ENCODE assay signal across 26 mouse cellular contexts in the genomic region with DNA sequence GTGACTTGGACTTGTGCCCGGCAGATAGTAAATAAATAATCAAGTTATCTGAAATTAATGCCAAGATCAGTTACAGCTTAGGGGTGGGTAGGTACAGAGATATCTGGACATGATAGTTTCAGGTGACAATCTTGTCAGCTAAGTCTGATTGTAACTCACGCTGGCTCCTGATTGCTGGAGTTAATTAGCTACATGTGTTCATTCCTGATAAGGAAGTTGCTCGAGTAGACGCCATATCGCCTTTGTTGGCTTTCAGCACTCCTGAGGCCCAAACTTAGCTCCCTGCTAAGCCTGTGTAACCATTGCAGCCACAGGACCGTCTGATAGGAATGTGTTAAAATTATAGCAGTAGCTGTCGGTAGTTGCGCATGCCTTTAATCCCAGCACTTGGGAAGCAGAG. TPM values are rescaled to one million over a fixed set of nuclear protein-coding genes. Genes with fewer than 3 reads are reported as not detected.
DNase-seq lines count a peak whose midpoint lies in the region; ATAC-seq lines count a peak whose summit lies in the region.
"Had no signal": no experiment of that assay in that cellular context is flagged by ENCODE, and none has a peak within 500 bp of the region (broad histone marks: within the 10 kb centered on the region; RNA-seq: fewer than 3 reads in every experiment).

No protein-coding gene starts in this region.

- WGBS in heart, embryonic 16.5 days = 42% methylated on average over 8 of the region's 8 CpGs
- WGBS in liver, embryonic 12.5 days (ENCODE audit: insufficient replicate concordance) = 25% methylated on average over 8 of the region's 8 CpGs

- 0 out of 2 replicates have a peak, but pooled peaks have one; percentile 37 for ATAC-seq in heart, embryonic 16.5 days (replicated peaks; ENCODE audit: extremely low read depth, insufficient read depth, low FRiP score)
- ATAC-seq in common myeloid progenitor, adult 5-6 weeks (replicated peaks; ENCODE audit: low read depth, poor library complexity, severe bottlenecking) = peak; percentile 67
- peak; percentile 94 for ATAC-seq in liver, embryonic 12.5 days
- peak; percentile 95 for ATAC-seq in megakaryocyte-erythroid progenitor cell, adult 5-6 weeks (replicated peaks; ENCODE audit: low FRiP score, low TSS enrichment, poor library complexity, severe bottlenecking)
- ATAC-seq: forebrain, embryonic 16.5 days had no signal

- H3K9ac ChIP-seq in heart, embryonic 16.5 days (ENCODE audit: low read length) = no peak overlapping the region
- peak overlapping the region; percentile 22; the same call in 1 of the 2 replicates for H3K9ac ChIP-seq in liver, embryonic 12.5 days
- H3K9ac ChIP-seq: embryonic facial prominence, embryonic 12.5 days; hindbrain, embryonic 14.5 days; limb, embryonic 15.5 days; neural tube, embryonic 15.5 days had no signal

- H3K27me3 ChIP-seq in heart, embryonic 16.5 days (ENCODE audit: control insufficient read depth, insufficient read depth, low read length) = no peaks in the 10 kb centered on the region
- no peaks in the 10 kb centered on the region for H3K27me3 ChIP-seq in liver, embryonic 12.5 days (replicated peaks)
- H3K27me3 ChIP-seq: embryonic facial prominence, embryonic 12.5 days; limb, embryonic 15.5 days; neural tube, embryonic 15.5 days had no signal

- H3K27ac ChIP-seq in heart, embryonic 16.5 days (ENCODE audit: low read length) = no peak overlapping the region
- H3K27ac ChIP-seq in liver, embryonic 12.5 days = peak overlapping the region; percentile 79
- H3K27ac ChIP-seq: embryonic facial prominence, embryonic 12.5 days; heart, embryonic 10.5 days; hindbrain, embryonic 14.5 days; kidney, postnatal 0 days; layer of hippocampus, adult 2 months; limb, embryonic 15.5 days; neural tube, embryonic 15.5 days had no signal

- no peak for DNase-seq in heart, adult 18-20 months
- no peak for DNase-seq in adipocyte (ENCODE audit: low spot score)
- DNase-seq in left cerebral cortex, adult 11 months (ENCODE audit: low spot score) = no peak
- no peak for DNase-seq in heart, postnatal 4 days
- DNase-seq: adrenal gland, postnatal 36 days; cerebellum, adult 9-11 months; gastrocnemius, postnatal 36 days; heart, postnatal 10 days; layer of hippocampus, postnatal 36 days; lung, postnatal 10 days; midbrain, embryonic 14.5 days; right cerebral cortex, postnatal 14 days; spleen, adult 18-20 months; thymus, adult 2 months had no signal

- no peaks in the 10 kb centered on the region for H3K9me3 ChIP-seq in heart, embryonic 16.5 days (replicated peaks; ENCODE audit: control insufficient read depth, low read length)
- H3K9me3 ChIP-seq in liver, embryonic 12.5 days (replicated peaks) = no peaks in the 10 kb centered on the region
- H3K9me3 ChIP-seq: embryonic facial prominence, embryonic 12.5 days; heart, embryonic 10.5 days; limb, embryonic 15.5 days; neural tube, embryonic 15.5 days had no signal

- H3K4me1 ChIP-seq in heart, embryonic 16.5 days (ENCODE audit: control insufficient read depth, insufficient read depth, low read length) = no peaks in the 10 kb centered on the region
- H3K4me1 ChIP-seq in liver, embryonic 12.5 days = peaks cover 27% of the 10 kb centered on the region
- H3K4me1 ChIP-seq: embryonic facial prominence, embryonic 12.5 days; heart, embryonic 10.5 days; limb, embryonic 15.5 days; neural tube, embryonic 15.5 days had no signal

- H3K36me3 ChIP-seq in heart, embryonic 16.5 days (ENCODE audit: control insufficient read depth, insufficient read depth) = peaks cover 67% of the 10 kb centered on the region
- peaks cover 98% of the 10 kb centered on the region for H3K36me3 ChIP-seq in liver, embryonic 12.5 days

- H3K4me3 ChIP-seq in heart, embryonic 16.5 days (ENCODE audit: low read length) = no peak overlapping the region
- H3K4me3 ChIP-seq in liver, embryonic 12.5 days = no peak overlapping the region
- H3K4me3 ChIP-seq: embryonic facial prominence, embryonic 12.5 days; heart, embryonic 10.5 days; layer of hippocampus, adult 2 months; limb, embryonic 15.5 days; neural tube, embryonic 15.5 days had no signal

- H3K4me2 ChIP-seq in heart, embryonic 16.5 days (ENCODE audit: low read depth, low read length) = no peak overlapping the region
- peak overlapping the region; percentile 42 for H3K4me2 ChIP-seq in liver, embryonic 12.5 days
- H3K4me2 ChIP-seq: embryonic facial prominence, embryonic 12.5 days; hindbrain, embryonic 14.5 days; limb, embryonic 15.5 days; neural tube, embryonic 15.5 days had no signal

RNA-seq across cellular contexts. Expression of gene Papola, which starts 40.2 kb away (rescaled TPM):
- 138 and 166 TPM in 2 replicates for polyA plus RNA-seq in heart, embryonic 16.5 days (2015; fragmentation: Nextera tagmentation; extraction: Ambion mirVana)
- total RNA-seq in heart, adult 18-20 months (2021) = 100 to 1,000 TPM; 114 to 115 TPM
- 166 and 176 TPM in 2 replicates for total RNA-seq in common myeloid progenitor, adult 5-6 weeks (2017)
- polyA plus RNA-seq in liver, embryonic 12.5 days (2016; fragmentation: Nextera tagmentation; extraction: Ambion mirVana) = 176 and 181 TPM in 2 replicates
- total RNA-seq in megakaryocyte-erythroid progenitor cell, adult 5-6 weeks (2014; fragmentation: Nextera tagmentation) = 201 and 263 TPM in 2 replicates
- 192 and 204 TPM in 2 replicates for total RNA-seq in megakaryocyte-erythroid progenitor cell, adult 5-6 weeks (2017)
- total RNA-seq in heart, postnatal 4 days (2021) = 100 to 1,000 TPM; 168 to 174 TPM

Comparison
In these comparisons a context has a peak if more than half of its experiments do, and no peak if none do; other contexts are left out.
1. ATAC-seq: peak in every context shown above with its lines; median percentile 95 in megakaryocyte-erythroid progenitor cell, adult 5-6 weeks; 94 in liver, embryonic 12.5 days; 67 in common myeloid progenitor, adult 5-6 weeks; 37 in heart, embryonic 16.5 days.